Mouse (Mus musculus) heart, embryonic 11.5 days (tissue): ENCODE results near the gene Olfr825. TPM values are rescaled to one million over a fixed set of nuclear protein-coding genes. Genes with fewer than 3 reads are reported as not detected.
"Not testable (repeated sequence)": the region's sequence is repeated elsewhere in the genome, so short reads cannot be mapped to it uniquely, and the experiment has no call there.

Experiments used
- ATAC-seq: fragments of 200-750 bp; cut with Nextera tagmentation; replicated peaks from 2 replicates; pipeline ENCODE4 v1.8.0; 2017; ENCODE audit warnings: moderate library complexity; ENCODE audit not compliant: insufficient number of reproducible peaks, low FRiP score, low TSS enrichment
- H3K27ac ChIP-seq: fragments of 300-500 bp; sonication (generic); 2 replicates; pipeline ENCODE4 v1.5.1; 2014; ENCODE audit warnings: mild to moderate bottlenecking, low read depth, low read length
- H3K27me3 ChIP-seq: fragments of 300-500 bp; sonication (generic); 2 replicates; pipeline ENCODE4 v1.6.1; 2014; ENCODE audit warnings: mild to moderate bottlenecking, low read length, mixed read lengths; ENCODE audit not compliant: control insufficient read depth, insufficient read depth
- H3K36me3 ChIP-seq: fragments of 300-500 bp; sonication (generic); 2 replicates; pipeline ENCODE4 v1.6.1; 2014; ENCODE audit warnings: mild to moderate bottlenecking, low read length, moderate library complexity, mixed read lengths; ENCODE audit not compliant: control insufficient read depth, insufficient read depth
- H3K4me1 ChIP-seq: fragments of 300-500 bp; sonication (generic); 2 replicates; pipeline ENCODE4 v1.6.1; 2014; ENCODE audit warnings: low read length; ENCODE audit not compliant: control insufficient read depth, insufficient read depth
- H3K4me2 ChIP-seq: fragments of 300-500 bp; sonication (generic); 2 replicates; pipeline ENCODE4 v1.6.1; 2014; ENCODE audit warnings: mild to moderate bottlenecking, moderate library complexity
- H3K4me3 ChIP-seq: fragments of 300-500 bp; sonication (generic); 2 replicates; pipeline ENCODE4 v1.5.1; 2014; ENCODE audit warnings: low read depth, low read length
- H3K9ac ChIP-seq: fragments of 300-500 bp; sonication (generic); 2 replicates; pipeline ENCODE4 v1.6.1; 2014; ENCODE audit warnings: mild to moderate bottlenecking, low read depth, low read length, moderate library complexity
- H3K9me3 ChIP-seq: fragments of 300-500 bp; sonication (generic); replicated peaks from 2 replicates; pipeline ENCODE4 v1.6.1; 2016; ENCODE audit warnings: low read length; ENCODE audit not compliant: control insufficient read depth
- WGBS: fragments of 180-500 bp; shearing (Covaris S2); extraction: QIAGEN DNeasy Blood & Tissue Kit; methylation state at CpG from one replicate; pipeline ENCODE4 v1.1.7; 2014; ENCODE audit not compliant: insufficient replicate concordance; 5-methylcytosine and 5-hydroxymethylcytosine counted together
- polyA plus RNA-seq: library from polyadenylated mRNA; unstranded; fragments of >200 nt; fragmentation: Nextera tagmentation; extraction: Ambion mirVana; gene quantifications from 2 replicates; pipeline ENCODE4 v1.2.1, GENCODE M21; 2014

The Olfr825 gene
- polyA plus RNA-seq, 1 experiment from 2014 or later = not detected

GRCm38 (mm10) chr10:130115283-130115682, 51.3 kb downstream of the Olfr825 start, which contains the start of gene Olfr823:
TSS of gene Olfr823 (minus strand) at chr10:130115383.
- not testable (repeated sequence) for H3K4me3 ChIP-seq, H3K9me3 ChIP-seq, H3K27ac ChIP-seq, H3K36me3 ChIP-seq, H3K27me3 ChIP-seq, H3K9ac ChIP-seq, ATAC-seq, H3K4me2 ChIP-seq, H3K4me1 ChIP-seq
- 73% methylated on average over 1 of the region's 1 CpGs for WGBS

Other genes starting within 250 kb of the Olfr825 start
- gene Olfr818, start 217.7 kb downstream of the Olfr825 start, polyA plus RNA-seq = not detected in 2 replicates
- not detected in 2 replicates for gene Olfr819, start 199.5 kb downstream of the Olfr825 start, polyA plus RNA-seq
- gene Olfr247, start 190.6 kb downstream of the Olfr825 start, polyA plus RNA-seq = not detected in 2 replicates
- not detected in 2 replicates for gene Gm10310, start 181.7 kb downstream of the Olfr825 start, polyA plus RNA-seq
- not detected in 2 replicates for gene Olfr820, start 154.1 kb downstream of the Olfr825 start, polyA plus RNA-seq
- gene Olfr821, start 136.4 kb downstream of the Olfr825 start, polyA plus RNA-seq = not detected in 2 replicates
- gene Olfr822, start 95.6 kb downstream of the Olfr825 start, polyA plus RNA-seq = not detected in 2 replicates
- not detected in 2 replicates for gene Olfr823, start 51.4 kb downstream of the Olfr825 start, polyA plus RNA-seq
- gene Olfr824, start 36.8 kb downstream of the Olfr825 start, polyA plus RNA-seq = not detected in 2 replicates
- gene Olfr826, start 17.4 kb upstream of the Olfr825 start, polyA plus RNA-seq = not detected in 2 replicates
- gene Olfr827, start 47.6 kb upstream of the Olfr825 start, polyA plus RNA-seq = not detected in 2 replicates
- not detected in 2 replicates for gene Neurod4, start 113.5 kb upstream of the Olfr825 start, polyA plus RNA-seq
- 0.46 TPM in 1 of 2 replicates, not detected in the other for gene Tespa1, start 156.1 kb upstream of the Olfr825 start, polyA plus RNA-seq
- gene Vmn2r84, start 227.6 kb upstream of the Olfr825 start, polyA plus RNA-seq = 0.01 TPM in 1 of 2 replicates, not detected in the other